Mouse (Mus musculus): ENCODE measurements at regions not wholly inside any gene's neighbourhood (a gene's known extent, or its start where the extent isn't known, plus 50 kb on each side); places are given as distances from the start of the nearest gene placed in this dataset.

DNA sequence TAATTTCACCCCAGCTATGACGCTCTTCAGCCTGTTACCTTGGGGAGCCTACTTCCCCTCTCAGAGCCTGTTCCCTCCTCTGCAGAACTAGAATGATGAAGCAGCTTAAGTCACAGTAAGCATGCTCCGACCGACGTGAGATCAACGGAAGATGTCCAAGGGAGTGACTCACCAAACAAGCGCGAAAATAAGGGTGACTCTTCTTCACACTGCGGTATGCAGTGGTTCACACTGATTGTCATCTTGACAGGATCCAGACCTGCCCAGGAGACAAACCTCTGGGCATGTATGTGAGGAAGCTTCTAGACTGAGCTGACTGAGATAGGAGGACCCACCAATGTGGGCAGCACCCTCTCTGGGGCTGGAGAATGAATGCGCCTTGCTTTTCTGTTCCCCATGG is 116.3 kb upstream of the Tpm1 start:
- no peaks in the 10 kb centered on the region for H3K4me1 ChIP-seq
- no peak for ATAC-seq (ENCODE audit: insufficient read depth, low FRiP score, low read depth)
- H3K9ac ChIP-seq: no peak overlapping the region
- H3K9me3 ChIP-seq: no peaks in the 10 kb centered on the region
- H3K4me3 ChIP-seq (replicated peaks): no peak overlapping the region
- H3K4me2 ChIP-seq: no peak overlapping the region
- no peak overlapping the region for H3K27ac ChIP-seq
- 83% methylated on average over 9 of the region's 9 CpGs for WGBS
- no peaks in the 10 kb centered on the region for H3K27me3 ChIP-seq (replicated peaks)
- H3K36me3 ChIP-seq: no peaks in the 10 kb centered on the region

DNA sequence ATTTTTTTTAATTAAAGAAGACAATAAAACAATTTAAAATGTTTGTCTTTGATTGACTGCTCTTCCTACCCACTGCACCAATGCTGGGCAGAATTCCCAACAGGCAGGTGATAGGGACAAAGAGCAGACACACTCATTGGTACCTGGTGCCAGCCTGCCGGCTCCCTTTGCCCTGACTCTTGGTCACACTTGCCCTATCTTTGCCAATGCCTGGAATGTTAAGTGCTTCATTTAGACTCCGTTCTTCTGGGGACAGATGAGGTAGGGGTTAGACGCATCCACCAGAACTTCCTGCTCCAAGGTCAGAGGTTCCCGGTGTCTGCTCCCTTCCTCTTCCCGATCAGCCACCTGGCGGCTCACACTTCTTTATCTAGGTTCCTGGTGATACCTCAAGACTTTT is 114.5 kb upstream of the Tpm1 start:
- no peak overlapping the region for H3K9ac ChIP-seq
- no peaks in the 10 kb centered on the region for H3K27me3 ChIP-seq (replicated peaks)
- no peak for ATAC-seq (ENCODE audit: insufficient read depth, low FRiP score, low read depth)
- WGBS: 63% methylated on average over 6 of the region's 6 CpGs
- no peaks in the 10 kb centered on the region for H3K36me3 ChIP-seq
- H3K4me3 ChIP-seq (replicated peaks): no peak overlapping the region
- no peaks in the 10 kb centered on the region for H3K9me3 ChIP-seq
- no peaks in the 10 kb centered on the region for H3K4me1 ChIP-seq
- no peak overlapping the region for H3K27ac ChIP-seq
- no peak overlapping the region for H3K4me2 ChIP-seq

DNA sequence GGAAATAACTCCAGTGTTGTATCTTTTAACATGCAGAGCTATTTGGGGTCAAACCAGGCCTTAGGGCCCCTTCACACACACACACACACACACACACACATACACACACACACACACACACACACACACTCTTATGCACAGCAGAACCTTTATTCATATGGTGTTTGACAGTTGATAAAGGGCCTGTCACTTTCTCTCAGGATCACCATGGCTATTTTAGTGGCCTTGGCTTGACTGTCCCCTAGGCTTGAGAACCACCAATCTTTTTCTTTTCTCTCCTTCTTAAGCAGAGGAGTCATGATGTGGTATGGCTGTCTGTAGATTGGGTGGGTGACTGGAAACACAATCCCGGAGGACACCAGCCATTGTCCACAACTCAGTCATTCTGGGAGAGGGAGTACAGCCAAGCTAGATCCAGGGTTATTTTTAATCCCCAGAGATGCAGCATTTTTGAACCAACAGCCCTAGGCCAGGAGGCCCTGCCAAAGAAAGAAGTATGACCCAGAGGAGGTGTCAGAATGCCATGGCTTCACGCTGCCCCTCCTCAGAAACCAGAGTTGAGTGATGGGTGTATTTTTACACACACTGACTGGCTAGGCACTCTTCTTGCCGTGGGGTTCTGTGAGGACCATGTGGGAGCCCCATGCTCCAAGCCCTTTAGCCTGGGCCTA is 111.7 kb upstream of the Tpm1 start:
- Histone ChIP-seq H3K9me3 (no peaks in the 10 kb centered on the region), H3K36me3 (no peaks in the 10 kb centered on the region), H3K4me2 (no peak overlapping the region), H3K4me1 (no peaks in the 10 kb centered on the region), H3K4me3 (replicated peaks) (no peak overlapping the region), H3K27me3 (replicated peaks) (no peaks in the 10 kb centered on the region), H3K9ac (no peak overlapping the region), H3K27ac (no peak overlapping the region)
- WGBS: 81% methylated on average over 3 of the region's 3 CpGs
- ATAC-seq (ENCODE audit: insufficient read depth, low FRiP score, low read depth): no peak

DNA sequence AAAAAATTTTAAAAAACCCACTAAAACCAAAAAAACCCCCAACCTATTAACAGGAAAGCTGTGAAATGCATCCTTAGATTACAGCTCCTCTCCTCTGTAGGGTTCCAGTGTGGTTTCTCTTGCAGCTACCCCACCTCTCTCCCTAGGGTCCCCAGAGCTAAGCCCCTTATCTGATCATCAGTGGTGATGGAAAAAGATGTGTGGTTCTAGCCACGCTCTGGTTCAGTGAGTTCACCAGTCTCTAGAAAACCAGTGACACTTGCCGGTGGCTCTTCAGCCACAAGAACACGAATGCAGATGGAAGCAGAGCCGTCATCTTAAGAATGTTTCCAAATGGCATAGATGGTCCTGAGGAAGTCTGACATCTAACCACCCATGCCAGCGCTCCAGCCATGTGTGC is 111.1 kb upstream of the Tpm1 start:
- Histone ChIP-seq H3K9me3 (no peaks in the 10 kb centered on the region), H3K4me1 (no peaks in the 10 kb centered on the region), H3K4me3 (replicated peaks) (no peak overlapping the region), H3K27me3 (replicated peaks) (no peaks in the 10 kb centered on the region), H3K36me3 (no peaks in the 10 kb centered on the region), H3K27ac (no peak overlapping the region), H3K4me2 (no peak overlapping the region), H3K9ac (no peak overlapping the region)
- WGBS: 89% methylated on average over 5 of the region's 5 CpGs
- no peak for ATAC-seq (ENCODE audit: insufficient read depth, low FRiP score, low read depth)

DNA sequence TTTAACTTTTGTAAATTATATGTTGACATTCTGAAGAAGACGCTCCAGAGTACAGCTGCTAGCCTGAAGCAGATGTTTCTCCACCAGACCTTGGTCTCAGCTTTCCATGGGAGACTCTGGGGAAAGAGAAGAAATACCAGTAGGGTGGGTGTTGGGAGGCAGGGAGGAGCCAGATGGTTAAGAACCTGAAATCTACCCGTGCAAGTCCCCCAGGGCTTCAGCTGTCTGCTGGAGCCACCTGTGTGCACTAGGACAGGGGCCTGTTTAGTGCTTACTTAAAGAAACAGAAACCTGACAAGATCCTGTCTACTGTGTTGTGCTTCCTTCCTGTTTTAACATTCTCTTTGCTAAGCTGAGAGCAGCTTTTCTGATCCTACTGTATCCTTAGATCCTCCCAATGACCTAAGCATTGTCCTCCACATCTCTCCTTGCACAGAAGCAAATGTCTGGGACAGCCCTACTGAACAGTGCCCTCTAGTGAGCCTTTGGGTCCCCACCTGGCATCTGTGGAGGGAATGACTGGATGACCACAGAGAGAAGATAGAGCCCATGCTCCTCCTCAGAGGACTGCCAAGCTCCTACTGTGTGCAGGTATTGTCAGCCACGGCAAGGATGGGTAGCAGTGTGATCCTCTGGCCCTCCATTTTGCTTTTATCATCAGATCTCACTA is 107.5 kb upstream of the Tpm1 start:
- Histone ChIP-seq H3K27ac (no peak overlapping the region), H3K9me3 (no peaks in the 10 kb centered on the region), H3K36me3 (no peaks in the 10 kb centered on the region), H3K4me2 (no peak overlapping the region), H3K27me3 (replicated peaks) (no peaks in the 10 kb centered on the region), H3K4me3 (replicated peaks) (no peak overlapping the region), H3K9ac (no peak overlapping the region), H3K4me1 (0 out of 2 replicates have a peak, but pooled peaks cover 2% of the 10 kb centered on the region)
- no peak for ATAC-seq (ENCODE audit: insufficient read depth, low FRiP score, low read depth)
- 49% methylated on average over 3 of the region's 3 CpGs for WGBS

DNA sequence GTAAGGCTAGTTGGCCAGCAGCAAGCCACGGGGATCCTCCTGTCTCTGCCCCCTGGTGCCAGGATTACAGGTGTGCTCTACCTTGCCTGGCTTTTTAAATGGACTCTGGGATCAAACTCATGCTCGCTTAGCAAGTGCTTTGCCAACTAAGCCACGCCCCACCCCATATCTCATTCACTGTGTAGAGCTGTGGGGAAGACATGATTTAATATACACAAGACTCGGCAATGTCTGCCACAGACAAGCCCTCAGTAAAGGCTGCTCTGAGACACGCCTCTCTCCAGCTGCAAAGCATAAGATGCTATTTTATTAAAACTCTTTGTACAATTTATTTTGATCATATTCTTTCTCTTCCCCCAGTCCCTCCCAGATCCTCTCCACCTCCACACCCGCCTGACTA is 104.9 kb upstream of the Tpm1 start:
- H3K27me3 ChIP-seq (replicated peaks): no peaks in the 10 kb centered on the region
- H3K4me3 ChIP-seq (replicated peaks): no peak overlapping the region
- ATAC-seq (ENCODE audit: insufficient read depth, low FRiP score, low read depth): peak; percentile 45; the same call in 1 of the 2 replicates
- 47% methylated on average over 6 of the region's 6 CpGs for WGBS
- H3K36me3 ChIP-seq: no peaks in the 10 kb centered on the region
- no peak overlapping the region for H3K27ac ChIP-seq
- 0 out of 2 replicates have a peak, but pooled peaks cover 2% of the 10 kb centered on the region for H3K4me1 ChIP-seq
- no peak overlapping the region for H3K4me2 ChIP-seq
- H3K9ac ChIP-seq: no peak overlapping the region
- no peaks in the 10 kb centered on the region for H3K9me3 ChIP-seq

DNA sequence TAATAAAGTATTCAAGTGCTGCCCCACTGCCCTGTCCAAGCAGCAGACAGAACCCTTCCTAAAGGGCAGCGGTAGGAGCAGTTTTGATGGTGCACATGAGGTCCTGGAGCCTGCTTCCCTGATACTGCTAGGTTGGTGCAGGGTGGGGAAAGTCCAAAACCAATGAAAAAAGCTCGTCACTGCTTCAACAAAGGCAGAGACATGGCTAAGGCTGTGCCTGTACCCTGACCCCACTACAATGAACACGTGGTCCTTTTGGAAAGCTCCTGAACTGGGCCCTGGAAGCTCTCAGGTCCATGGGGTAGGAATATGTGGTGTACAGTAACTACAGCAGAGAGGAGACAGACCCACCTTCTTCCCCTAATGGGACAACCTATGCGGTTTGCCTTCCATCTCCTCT is 104.1 kb upstream of the Tpm1 start:
- no peak for ATAC-seq (ENCODE audit: insufficient read depth, low FRiP score, low read depth)
- WGBS: 80% methylated on average over 4 of the region's 4 CpGs
- Histone ChIP-seq H3K36me3 (no peaks in the 10 kb centered on the region), H3K9ac (no peak overlapping the region), H3K4me1 (0 out of 2 replicates have a peak, but pooled peaks cover 2% of the 10 kb centered on the region), H3K27me3 (replicated peaks) (no peaks in the 10 kb centered on the region), H3K27ac (no peak overlapping the region), H3K4me2 (no peak overlapping the region), H3K4me3 (replicated peaks) (no peak overlapping the region), H3K9me3 (no peaks in the 10 kb centered on the region)

DNA sequence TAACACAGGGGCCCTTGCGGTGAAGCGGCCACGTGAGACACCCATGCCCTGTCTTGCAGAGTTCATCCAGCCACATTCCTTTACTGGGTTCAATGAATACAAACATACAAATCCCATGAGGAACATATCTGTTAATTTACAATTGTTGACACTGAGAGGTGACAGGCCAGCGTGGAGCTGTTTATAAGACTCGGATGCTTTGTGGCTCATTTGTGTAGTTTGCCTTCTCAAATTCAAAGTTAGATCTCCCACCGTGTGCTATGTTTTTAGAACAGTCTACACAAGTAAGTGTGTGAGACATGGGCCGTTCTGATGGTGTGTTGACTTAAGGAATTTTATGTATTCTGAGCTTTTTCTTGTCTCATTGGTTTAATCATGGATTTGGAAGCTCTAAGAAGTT is 98.5 kb upstream of the Tpm1 start:
- H3K27ac ChIP-seq: no peak overlapping the region
- no peak for ATAC-seq (ENCODE audit: insufficient read depth, low FRiP score, low read depth)
- H3K4me2 ChIP-seq: no peak overlapping the region
- no peak overlapping the region for H3K9ac ChIP-seq
- H3K4me3 ChIP-seq (replicated peaks): no peak overlapping the region
- H3K4me1 ChIP-seq: peaks cover 3% of the 10 kb centered on the region; the same call in 1 of the 2 replicates
- 53% methylated on average over 7 of the region's 7 CpGs for WGBS
- no peaks in the 10 kb centered on the region for H3K36me3 ChIP-seq
- H3K27me3 ChIP-seq (replicated peaks): no peaks in the 10 kb centered on the region
- no peaks in the 10 kb centered on the region for H3K9me3 ChIP-seq

DNA sequence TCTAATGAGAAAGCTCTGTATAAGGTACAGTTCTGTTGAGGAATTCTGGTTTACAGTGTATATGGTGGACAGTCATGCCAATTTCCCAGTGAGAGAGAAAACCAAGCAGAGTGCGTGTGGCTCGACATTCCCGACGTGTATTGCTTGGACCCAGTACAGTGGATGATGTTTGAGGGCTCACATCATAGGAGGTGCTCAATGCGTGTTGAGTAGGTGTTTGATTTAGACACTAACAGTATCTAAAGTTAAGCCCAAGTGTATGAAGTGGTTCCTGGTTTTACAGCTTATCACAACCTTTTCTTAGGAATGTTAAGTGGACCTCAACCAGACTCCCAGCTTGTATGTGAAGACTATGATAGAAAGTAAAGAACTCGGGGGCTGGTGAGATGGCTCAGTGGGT is 96.2 kb upstream of the Tpm1 start:
- WGBS: 89% methylated on average over 6 of the region's 6 CpGs
- peaks cover 3% of the 10 kb centered on the region; the same call in 1 of the 2 replicates for H3K4me1 ChIP-seq
- H3K9me3 ChIP-seq: no peaks in the 10 kb centered on the region
- H3K36me3 ChIP-seq: no peaks in the 10 kb centered on the region
- H3K27me3 ChIP-seq (replicated peaks): no peaks in the 10 kb centered on the region
- H3K9ac ChIP-seq: no peak overlapping the region
- H3K4me3 ChIP-seq (replicated peaks): no peak overlapping the region
- H3K27ac ChIP-seq: no peak overlapping the region
- ATAC-seq (ENCODE audit: insufficient read depth, low FRiP score, low read depth): no peak
- H3K4me2 ChIP-seq: no peak overlapping the region

DNA sequence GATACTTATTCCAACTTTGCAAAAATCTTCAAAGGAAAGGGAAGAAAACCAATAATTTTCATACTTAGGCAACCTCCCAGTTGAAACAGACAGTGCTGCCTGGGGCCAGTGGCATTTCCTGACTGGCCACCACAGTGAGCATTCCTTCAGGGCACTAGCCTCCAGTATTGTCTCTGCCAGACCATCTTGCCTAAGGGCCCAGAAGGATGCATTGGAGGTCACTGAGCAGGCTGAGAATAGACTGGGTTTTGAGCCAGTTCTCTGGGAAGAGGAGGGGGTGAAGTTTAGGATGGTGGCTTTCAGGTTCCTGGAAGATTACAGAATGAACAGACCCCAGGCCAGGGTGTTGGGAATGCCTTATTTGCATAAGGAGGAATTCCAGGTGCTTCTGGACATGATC is 95.3 kb upstream of the Tpm1 start:
- H3K27ac ChIP-seq: no peak overlapping the region
- H3K36me3 ChIP-seq: no peaks in the 10 kb centered on the region
- H3K4me1 ChIP-seq: peaks cover 3% of the 10 kb centered on the region; the same call in 1 of the 2 replicates
- no peak for ATAC-seq (ENCODE audit: insufficient read depth, low FRiP score, low read depth)
- H3K4me3 ChIP-seq (replicated peaks): no peak overlapping the region
- H3K27me3 ChIP-seq (replicated peaks): no peaks in the 10 kb centered on the region
- no peaks in the 10 kb centered on the region for H3K9me3 ChIP-seq
- no peak overlapping the region for H3K9ac ChIP-seq
- H3K4me2 ChIP-seq: no peak overlapping the region

DNA sequence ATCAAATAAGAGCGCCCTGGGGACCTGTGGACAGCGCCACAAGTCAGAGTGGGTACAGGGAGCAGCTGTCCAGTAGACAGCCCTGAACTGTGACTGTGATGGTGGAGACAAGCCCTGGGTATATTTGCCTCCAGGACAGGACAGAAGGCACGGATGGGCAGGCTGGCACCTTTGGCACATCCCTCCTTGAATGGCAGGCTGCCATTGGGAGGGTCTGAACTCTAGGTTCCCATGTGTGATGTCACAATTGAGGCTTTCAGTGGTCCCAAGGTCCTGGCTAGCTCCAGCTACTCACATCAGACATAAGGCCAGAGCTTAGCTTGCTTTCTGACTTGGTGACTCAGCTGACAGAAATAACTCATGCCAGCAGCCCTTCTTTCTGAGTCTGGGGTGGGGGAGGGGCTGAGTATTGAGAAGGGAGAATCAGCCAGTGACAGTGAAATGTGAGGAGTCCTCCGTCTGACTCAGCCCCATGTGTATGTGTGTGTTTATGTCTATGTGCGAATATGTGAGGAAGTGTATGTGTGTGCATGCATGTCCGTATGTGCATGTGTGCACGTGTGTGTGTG is 91.2 kb upstream of the Tpm1 start:
- no peaks in the 10 kb centered on the region for H3K27me3 ChIP-seq (replicated peaks)
- no peak for ATAC-seq (ENCODE audit: insufficient read depth, low FRiP score, low read depth)
- H3K4me3 ChIP-seq (replicated peaks): no peak overlapping the region
- no peak overlapping the region for H3K9ac ChIP-seq
- no peaks in the 10 kb centered on the region for H3K9me3 ChIP-seq
- H3K36me3 ChIP-seq: no peaks in the 10 kb centered on the region
- H3K4me2 ChIP-seq: no peak overlapping the region
- WGBS: 67% methylated on average over 7 of the region's 7 CpGs
- peaks cover 13% of the 10 kb centered on the region; the same call in 1 of the 2 replicates for H3K4me1 ChIP-seq
- H3K27ac ChIP-seq: no peak overlapping the region

DNA sequence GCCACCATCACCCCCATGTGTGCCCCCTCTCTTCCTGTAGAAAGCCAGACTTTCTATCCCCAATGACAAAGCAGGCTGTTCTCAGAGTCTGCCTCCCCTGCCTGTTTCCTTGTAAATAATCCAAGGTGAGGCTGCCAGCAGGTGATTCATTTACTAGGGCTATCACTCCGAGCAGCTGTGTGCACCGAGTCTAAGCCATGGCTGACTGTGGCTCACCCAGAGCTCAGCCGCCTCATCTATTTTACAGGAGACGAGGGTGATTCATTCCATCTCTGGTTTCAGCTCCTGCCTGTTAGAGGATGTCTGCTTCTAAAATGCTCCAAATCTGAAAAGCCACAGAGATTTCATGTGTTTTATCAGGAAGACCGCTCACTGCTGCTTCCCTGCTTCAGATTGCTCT is 88.5 kb upstream of the Tpm1 start:
- Histone ChIP-seq H3K9me3 (no peaks in the 10 kb centered on the region), H3K9ac (no peak overlapping the region), H3K4me3 (replicated peaks) (no peak overlapping the region), H3K27ac (peak overlapping the region; percentile 76), H3K27me3 (replicated peaks) (no peaks in the 10 kb centered on the region), H3K36me3 (no peaks in the 10 kb centered on the region), H3K4me1 (peaks cover 13% of the 10 kb centered on the region; the same call in 1 of the 2 replicates), H3K4me2 (no peak overlapping the region)
- 29% methylated on average over 5 of the region's 5 CpGs for WGBS
- peak; percentile 58; the same call in 1 of the 2 replicates for ATAC-seq (ENCODE audit: insufficient read depth, low FRiP score, low read depth)
